Mouse (Mus musculus) midbrain, embryonic 10.5 days (tissue): ENCODE results near the gene Cdh4. TPM values are rescaled to one million over a fixed set of nuclear protein-coding genes. Genes with fewer than 3 reads are reported as not detected.

ENCODE experiments used
- DNase-seq: peaks from one replicate; pipeline ENCODE4 v3.0.0-alpha.2; 2017; ENCODE audit warnings: low spot score
- H3K27ac ChIP-seq: fragments of 300-500 bp; sonication (generic); replicated peaks from 2 replicates; pipeline ENCODE4 v1.5.1; 2016; ENCODE audit warnings: mild to moderate bottlenecking
- H3K27me3 ChIP-seq: fragments of 300-500 bp; sonication (generic); 2 replicates; pipeline ENCODE4 v1.6.1; 2016; ENCODE audit warnings: low read depth, mild to moderate bottlenecking; ENCODE audit not compliant: poor library complexity, severe bottlenecking
- H3K36me3 ChIP-seq: fragments of 300-500 bp; sonication (generic); 2 replicates; pipeline ENCODE4 v1.6.1; 2016; ENCODE audit warnings: mild to moderate bottlenecking, moderate library complexity
- H3K4me1 ChIP-seq: fragments of 300-500 bp; sonication (generic); 2 replicates; pipeline ENCODE4 v1.6.1; 2016
- H3K4me3 ChIP-seq: fragments of 300-500 bp; sonication (generic); 2 replicates; pipeline ENCODE4 v1.5.1; 2016; ENCODE audit warnings: mild to moderate bottlenecking, moderate library complexity
- H3K9me3 ChIP-seq: fragments of 300-500 bp; sonication (generic); replicated peaks from 2 replicates; pipeline ENCODE4 v1.6.1; 2016; ENCODE audit warnings: mild to moderate bottlenecking
- WGBS: fragments of 180-500 bp; shearing (Covaris S2); methylation state at CpG from one replicate; pipeline ENCODE4 v1.1.7; 2016; 5-methylcytosine and 5-hydroxymethylcytosine counted together
- polyA plus RNA-seq: library from polyadenylated mRNA; unstranded; fragments of >200 nt; fragmentation: Nextera tagmentation; extraction: Ambion mirVana; gene quantifications from 2 replicates; pipeline ENCODE4 v1.2.1, GENCODE M21; 2016

Cdh4 gene
- polyA plus RNA-seq, 1 experiment from 2014 or later: 8.3 TPM

- 2% methylated on average over 8 of the region's 8 CpGs for WGBS
- H3K27ac ChIP-seq: peak overlapping the region; percentile 89
- peaks cover 70% of the 10 kb centered on the region for H3K27me3 ChIP-seq
Measured at GRCm38 (mm10) chr2:179441717-179442116, 514 bp upstream of the Cdh4 start.

DNA sequence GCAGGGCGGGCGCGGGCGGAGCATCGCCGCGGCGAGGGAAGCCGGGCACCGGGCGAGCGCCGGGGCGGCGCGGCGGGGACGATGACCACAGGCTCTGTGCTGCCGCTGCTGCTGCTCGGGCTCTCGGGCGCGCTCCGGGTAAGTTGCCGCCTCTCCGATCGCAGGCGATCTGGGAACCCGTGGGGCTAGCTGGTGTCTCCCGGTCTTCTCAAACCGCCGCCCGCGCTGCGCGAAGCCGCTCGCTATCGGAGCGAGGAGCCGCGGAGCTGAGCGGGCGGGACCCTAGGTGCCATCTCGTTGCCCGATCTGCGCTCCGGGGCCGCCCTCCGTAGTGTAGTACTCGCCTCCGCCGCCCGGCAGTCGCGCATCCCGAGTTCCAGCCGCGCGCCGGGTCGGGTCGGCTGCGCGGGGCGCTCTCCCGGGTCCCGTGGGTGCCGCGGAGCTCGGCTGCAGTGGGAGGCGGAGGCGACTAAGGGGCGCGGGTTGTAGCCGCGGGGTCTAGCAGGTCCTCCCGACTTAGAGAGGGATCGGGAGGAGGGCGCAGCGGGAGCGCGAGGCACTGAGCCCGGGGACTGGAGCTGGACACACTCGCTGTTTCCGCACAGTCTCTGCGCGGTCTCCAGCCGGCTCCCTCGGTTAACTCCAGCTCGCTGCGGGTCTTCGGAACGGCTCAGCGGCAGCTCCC is 452 bp downstream of the Cdh4 start:
- H3K27me3 ChIP-seq: peaks cover 63% of the 10 kb centered on the region
- under 1% methylated on average over 95 of the region's 95 CpGs for WGBS

More at GRCm38 (mm10) chr2:179441717-179442116, 514 bp upstream of the Cdh4 start:
- Histone ChIP-seq H3K4me1 (peaks cover 33% of the 10 kb centered on the region), H3K36me3 (0 out of 2 replicates have a peak, but pooled peaks cover 4% of the 10 kb centered on the region), H3K4me3 (peak overlapping the region; percentile 86), H3K9me3 (no peaks in the 10 kb centered on the region)
- DNase-seq: no peak

GRCm38 (mm10) chr2:179443226-179443815 is 1.1 kb downstream of the Cdh4 start:
- 0% methylated on average over 51 of the region's 51 CpGs for WGBS
- DNase-seq: peak; percentile 79
- peaks cover 33% of the 10 kb centered on the region for H3K4me1 ChIP-seq
- peaks cover under 1% of the 10 kb centered on the region; the same call in 1 of the 2 replicates for H3K9me3 ChIP-seq
- peaks cover 11% of the 10 kb centered on the region for H3K36me3 ChIP-seq
- peak overlapping the region; percentile 86 for H3K4me3 ChIP-seq
- H3K27me3 ChIP-seq: peaks cover 63% of the 10 kb centered on the region
- peak overlapping the region; percentile 89 for H3K27ac ChIP-seq

More for the DNA sequence above, 452 bp downstream of the Cdh4 start:
- peak; percentile 82 for DNase-seq
- H3K9me3 ChIP-seq: no peaks in the 10 kb centered on the region
- peaks cover 8% of the 10 kb centered on the region for H3K36me3 ChIP-seq
- peak overlapping the region; percentile 89 for H3K27ac ChIP-seq
- H3K4me1 ChIP-seq: peaks cover 33% of the 10 kb centered on the region
- H3K4me3 ChIP-seq: peak overlapping the region; percentile 86

DNA sequence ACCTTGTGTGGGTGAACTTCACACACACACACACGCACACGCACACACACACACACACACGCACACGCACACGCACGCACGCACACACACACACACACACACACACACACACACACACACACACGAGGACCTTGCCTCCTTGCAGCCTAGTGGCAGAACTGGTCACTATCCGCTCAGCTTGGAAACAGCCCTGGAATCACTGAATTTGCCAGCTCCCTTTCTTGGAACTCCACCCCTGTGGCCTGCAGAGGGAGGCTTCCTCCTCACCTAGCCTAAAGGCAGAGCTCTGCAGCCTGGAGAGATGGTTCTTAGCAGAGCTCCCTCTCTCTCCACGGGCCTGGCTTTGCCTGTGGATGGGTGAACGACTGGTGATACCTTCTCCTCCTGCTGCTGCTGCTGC is 1.7 kb downstream of the Cdh4 start:
- Histone ChIP-seq H3K27me3 (peaks cover 57% of the 10 kb centered on the region), H3K4me1 (peaks cover 33% of the 10 kb centered on the region), H3K4me3 (peak overlapping the region; percentile 86), H3K36me3 (peaks cover 17% of the 10 kb centered on the region), H3K9me3 (peaks cover 7% of the 10 kb centered on the region), H3K27ac (peak overlapping the region; percentile 89; the same call in 1 of the 2 replicates)
- DNase-seq: peak; percentile 46
- 22% methylated on average over 11 of the region's 11 CpGs for WGBS

DNA sequence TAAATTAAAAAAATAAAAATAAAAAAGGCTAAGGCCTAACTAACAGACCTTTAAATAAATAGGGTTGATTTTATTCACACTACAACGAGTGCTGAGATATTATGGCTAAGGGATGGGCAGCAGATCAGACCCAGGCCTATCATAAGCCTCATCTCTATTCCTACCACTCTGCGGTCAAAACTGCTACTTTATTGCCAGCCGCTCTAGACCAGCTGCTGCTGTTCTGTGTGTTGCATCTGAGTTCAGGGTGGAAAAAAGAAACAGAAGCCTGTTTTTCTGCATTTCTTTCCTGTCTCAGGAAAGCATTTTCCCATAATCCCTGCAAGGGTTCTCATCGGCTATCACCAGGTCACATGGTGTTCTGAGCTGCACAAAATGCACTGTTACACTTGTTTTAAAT is 6.0 kb downstream of the Cdh4 start:
- peaks cover 13% of the 10 kb centered on the region for H3K4me1 ChIP-seq
- no peak for DNase-seq
- peaks cover 26% of the 10 kb centered on the region for H3K27me3 ChIP-seq
- WGBS: 94% methylated on average over 4 of the region's 4 CpGs
- peaks cover 50% of the 10 kb centered on the region for H3K36me3 ChIP-seq
- no peak overlapping the region for H3K4me3 ChIP-seq
- H3K9me3 ChIP-seq: peaks cover 14% of the 10 kb centered on the region
- H3K27ac ChIP-seq: no peak overlapping the region

DNA sequence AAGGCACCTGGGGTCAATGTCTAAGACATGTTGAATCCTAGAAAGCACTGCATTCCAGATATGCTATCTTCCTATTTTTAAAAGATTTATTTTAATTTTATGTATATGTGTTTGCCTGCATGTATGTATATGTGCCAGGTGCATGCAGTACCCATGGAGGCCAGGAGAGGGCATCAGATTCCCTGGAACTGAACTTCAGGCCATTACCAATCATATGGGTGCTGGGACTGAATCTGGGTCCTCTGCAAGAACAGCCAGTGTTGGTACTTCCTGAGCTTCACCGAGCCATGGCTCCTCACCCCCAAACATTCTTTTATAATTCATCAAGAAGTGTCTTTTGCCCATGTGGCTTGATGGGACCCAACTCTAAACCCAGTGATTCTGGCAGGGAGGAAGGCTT is 6.8 kb downstream of the Cdh4 start:
- H3K27ac ChIP-seq: no peak overlapping the region
- H3K4me3 ChIP-seq: no peak overlapping the region
- 95% methylated on average over 1 of the region's 1 CpGs for WGBS
- H3K4me1 ChIP-seq: peaks cover 5% of the 10 kb centered on the region
- H3K9me3 ChIP-seq: peaks cover 14% of the 10 kb centered on the region
- H3K36me3 ChIP-seq: peaks cover 57% of the 10 kb centered on the region
- no peak for DNase-seq
- H3K27me3 ChIP-seq: peaks cover 18% of the 10 kb centered on the region

DNA sequence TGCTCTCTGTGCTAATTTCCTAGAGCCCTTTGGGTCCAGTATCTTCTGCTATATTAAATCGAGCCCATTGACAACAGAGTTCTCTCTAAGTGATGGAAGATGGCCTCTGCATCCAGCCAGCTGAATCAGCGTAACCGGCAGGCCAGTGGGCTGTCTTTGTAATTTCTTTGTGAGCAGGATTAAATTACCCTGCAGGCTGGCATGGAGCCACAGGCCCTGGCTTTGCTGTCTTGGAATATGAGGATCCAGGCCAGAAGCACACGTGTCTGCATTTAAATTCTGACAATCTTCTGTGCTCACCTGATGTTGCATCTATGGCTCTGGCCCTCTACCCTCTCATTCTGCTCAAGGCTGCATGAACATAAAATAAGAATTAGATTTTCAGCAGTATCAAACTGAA is 17.0 kb downstream of the Cdh4 start:
- H3K4me1 ChIP-seq: no peaks in the 10 kb centered on the region
- H3K27ac ChIP-seq: no peak overlapping the region
- H3K9me3 ChIP-seq: peaks cover 94% of the 10 kb centered on the region
- no peak overlapping the region for H3K4me3 ChIP-seq
- WGBS: 88% methylated on average over 4 of the region's 4 CpGs
- no peak for DNase-seq
- H3K36me3 ChIP-seq: peaks cover 75% of the 10 kb centered on the region
- H3K27me3 ChIP-seq: no peaks in the 10 kb centered on the region

DNA sequence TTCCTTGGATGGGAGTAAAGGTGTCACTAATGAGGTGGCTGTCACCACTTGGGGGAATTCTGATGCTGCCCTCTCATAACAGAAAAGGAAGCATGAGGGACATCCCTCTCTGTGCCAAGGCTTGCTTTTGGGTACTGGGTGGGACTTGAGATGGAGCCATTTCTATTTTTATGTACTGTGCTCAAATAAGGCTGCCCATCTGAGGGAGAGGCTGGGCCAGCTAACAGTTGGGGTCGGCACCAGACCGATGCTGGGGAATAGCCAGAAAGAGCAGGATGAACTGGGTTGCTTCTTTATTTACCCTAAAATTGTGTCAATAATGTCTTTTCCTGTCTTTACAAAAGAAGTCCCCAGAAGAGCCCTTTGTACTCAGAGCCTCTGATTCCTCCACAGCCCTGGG is 17.4 kb downstream of the Cdh4 start:
- WGBS: 91% methylated on average over 2 of the region's 2 CpGs
- no peaks in the 10 kb centered on the region for H3K27me3 ChIP-seq
- H3K27ac ChIP-seq: no peak overlapping the region
- H3K4me3 ChIP-seq: no peak overlapping the region
- peaks cover 71% of the 10 kb centered on the region for H3K36me3 ChIP-seq
- H3K9me3 ChIP-seq: peaks cover 94% of the 10 kb centered on the region
- no peaks in the 10 kb centered on the region for H3K4me1 ChIP-seq
- DNase-seq: no peak

DNA sequence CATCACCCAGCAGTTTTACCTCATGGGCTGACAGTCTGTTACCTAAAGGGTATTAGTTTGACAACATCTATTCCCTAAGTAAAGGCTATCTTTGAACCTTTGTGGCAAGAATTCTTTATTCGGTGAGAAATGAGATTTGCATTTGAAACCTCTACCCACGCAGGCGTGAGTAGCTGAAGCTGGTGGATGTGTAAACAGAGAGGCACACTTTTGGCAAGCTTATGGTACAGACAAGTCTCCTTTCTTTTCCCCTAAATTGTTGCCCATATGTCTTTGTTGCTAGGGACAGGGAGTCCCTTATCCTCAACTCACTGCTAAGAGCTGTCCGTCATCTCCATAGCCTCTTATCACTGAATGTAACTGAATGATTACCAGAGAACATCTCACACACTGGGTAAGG is 21.3 kb downstream of the Cdh4 start:
- WGBS: 93% methylated on average over 4 of the region's 4 CpGs
- peaks cover 51% of the 10 kb centered on the region for H3K36me3 ChIP-seq
- DNase-seq: no peak
- no peak overlapping the region for H3K4me3 ChIP-seq
- H3K27ac ChIP-seq: no peak overlapping the region
- H3K4me1 ChIP-seq: no peaks in the 10 kb centered on the region
- H3K9me3 ChIP-seq: peaks cover 76% of the 10 kb centered on the region
- no peaks in the 10 kb centered on the region for H3K27me3 ChIP-seq

DNA sequence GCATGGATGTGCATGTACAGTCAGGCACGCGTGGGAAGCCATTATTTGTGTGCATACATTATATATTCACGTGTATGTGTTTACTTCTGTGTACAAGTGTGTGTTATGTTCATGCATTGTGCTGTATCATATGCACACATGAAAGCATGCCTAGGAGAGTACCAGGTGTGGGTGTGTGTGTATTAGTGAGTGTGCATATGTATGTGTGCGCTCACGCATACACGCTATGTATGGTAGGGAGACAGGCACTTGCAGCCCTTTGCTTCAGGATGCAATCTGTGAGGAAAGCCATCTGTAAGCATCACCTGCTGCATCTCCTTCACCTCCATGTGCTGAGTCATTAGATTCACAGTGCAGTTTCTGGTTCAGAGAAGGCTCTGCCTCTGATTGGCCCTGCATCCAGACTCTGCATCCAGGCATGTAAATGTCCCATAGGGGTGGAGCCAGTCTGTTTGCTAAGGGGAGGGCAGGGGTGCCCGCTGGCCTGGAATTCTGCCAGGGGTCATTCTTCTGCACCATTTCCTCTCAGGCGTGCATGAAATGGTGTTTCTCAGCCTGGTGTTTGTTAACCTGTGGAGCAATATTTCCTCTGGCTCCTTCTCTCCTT is 25.7 kb downstream of the Cdh4 start:
- no peaks in the 10 kb centered on the region for H3K27me3 ChIP-seq
- H3K27ac ChIP-seq: no peak overlapping the region
- peaks cover 15% of the 10 kb centered on the region for H3K36me3 ChIP-seq
- no peak overlapping the region for H3K4me3 ChIP-seq
- H3K4me1 ChIP-seq: no peaks in the 10 kb centered on the region
- no peak for DNase-seq
- 91% methylated on average over 8 of the region's 8 CpGs for WGBS
- peaks cover 31% of the 10 kb centered on the region for H3K9me3 ChIP-seq

GRCm38 (mm10) chr2:179476622-179477021 is 34.4 kb downstream of the Cdh4 start:
- peaks cover 14% of the 10 kb centered on the region for H3K4me1 ChIP-seq
- H3K9me3 ChIP-seq: no peaks in the 10 kb centered on the region
- H3K27ac ChIP-seq: no peak overlapping the region
- 87% methylated on average over 6 of the region's 6 CpGs for WGBS
- H3K27me3 ChIP-seq: no peaks in the 10 kb centered on the region
- H3K36me3 ChIP-seq: no peaks in the 10 kb centered on the region
- DNase-seq: no peak
- H3K4me3 ChIP-seq: no peak overlapping the region

GRCm38 (mm10) chr2:179480800-179481200 is 38.6 kb downstream of the Cdh4 start:
- DNase-seq: no peak
- WGBS: 80% methylated on average over 5 of the region's 5 CpGs
- Histone ChIP-seq H3K36me3 (no peaks in the 10 kb centered on the region), H3K4me1 (peaks cover 14% of the 10 kb centered on the region), H3K4me3 (no peak overlapping the region), H3K27me3 (no peaks in the 10 kb centered on the region), H3K27ac (0 out of 2 replicates have a peak overlapping the region, but pooled peaks have one; percentile 28), H3K9me3 (no peaks in the 10 kb centered on the region)

DNA sequence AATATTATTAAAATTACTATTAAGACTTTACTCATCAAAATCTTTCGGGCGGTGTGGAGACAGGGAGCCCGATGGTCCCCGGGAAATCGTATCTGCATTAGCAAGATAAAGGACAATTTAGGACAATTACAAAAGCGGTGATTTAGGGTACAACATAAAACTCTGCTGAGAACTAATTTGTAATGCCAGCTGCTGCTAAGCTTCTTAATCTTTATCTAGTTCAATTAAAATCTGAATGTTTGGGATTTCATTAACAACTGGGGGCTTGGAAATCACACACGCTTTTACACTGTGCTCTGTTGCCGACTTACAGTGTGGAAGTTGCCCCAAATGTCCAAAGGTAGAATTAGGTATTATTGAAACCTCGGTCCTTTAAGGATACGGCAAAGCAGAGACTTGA is 39.1 kb downstream of the Cdh4 start:
- Histone ChIP-seq H3K9me3 (no peaks in the 10 kb centered on the region), H3K27me3 (no peaks in the 10 kb centered on the region), H3K4me3 (no peak overlapping the region), H3K4me1 (peaks cover 14% of the 10 kb centered on the region), H3K36me3 (no peaks in the 10 kb centered on the region), H3K27ac (no peak overlapping the region)
- no peak for DNase-seq
- 87% methylated on average over 10 of the region's 10 CpGs for WGBS
